Mouse (Mus musculus) limb, embryonic 15.5 days (tissue): ENCODE data around the gene Cfap126. TPM values are rescaled to one million over a fixed set of nuclear protein-coding genes. Genes with fewer than 3 reads are reported as not detected.
"Not testable (repeated sequence)": the region's sequence is repeated elsewhere in the genome, so short reads cannot be mapped to it uniquely, and the experiment has no call there.

ENCODE experiments used
- ATAC-seq: fragments of 200-750 bp; cut with Nextera tagmentation; 2 replicates; pipeline ENCODE4 v1.8.0; 2017; ENCODE audit warnings: low read depth, moderate TSS enrichment; ENCODE audit not compliant: insufficient number of reproducible peaks, low FRiP score, low TSS enrichment
- H3K27ac ChIP-seq: fragments of 300-500 bp; sonication (generic); 2 replicates; pipeline ENCODE4 v1.5.1; 2015; ENCODE audit warnings: moderate library complexity, mild to moderate bottlenecking, inconsistent platforms
- H3K27me3 ChIP-seq: fragments of 300-500 bp; sonication (generic); 2 replicates; pipeline ENCODE4 v1.6.1; 2015; ENCODE audit warnings: inconsistent platforms
- H3K36me3 ChIP-seq: fragments of 300-500 bp; sonication (generic); 2 replicates; pipeline ENCODE4 v1.6.1; 2015; ENCODE audit warnings: inconsistent platforms
- H3K4me1 ChIP-seq: fragments of 300-500 bp; sonication (generic); 2 replicates; pipeline ENCODE4 v1.6.1; 2015; ENCODE audit warnings: inconsistent platforms
- H3K4me2 ChIP-seq: fragments of 300-500 bp; sonication (generic); 2 replicates; pipeline ENCODE4 v1.6.1; 2015; ENCODE audit warnings: mild to moderate bottlenecking, inconsistent platforms
- H3K4me3 ChIP-seq: fragments of 300-500 bp; sonication (generic); 2 replicates; pipeline ENCODE4 v1.5.1; 2015; ENCODE audit warnings: mild to moderate bottlenecking, inconsistent platforms
- H3K9ac ChIP-seq: fragments of 300-500 bp; sonication (generic); 2 replicates; pipeline ENCODE4 v1.6.1; 2015; ENCODE audit warnings: inconsistent platforms
- H3K9me3 ChIP-seq: fragments of 300-500 bp; sonication (generic); 2 replicates; pipeline ENCODE4 v1.6.1; 2016; ENCODE audit warnings: inconsistent platforms
- WGBS: fragments of 180-500 bp; shearing (Covaris S2); methylation state at CpG from one replicate; pipeline ENCODE4 v1.1.7; 2015; 5-methylcytosine and 5-hydroxymethylcytosine counted together
- polyA plus RNA-seq: library from polyadenylated mRNA; unstranded; fragments of >200 nt; fragmentation: Nextera tagmentation; extraction: Ambion mirVana; gene quantifications from 2 replicates; pipeline ENCODE4 v1.2.1, GENCODE M21; 2015

The Cfap126 gene
- polyA plus RNA-seq, result 1.1 and 2.2 TPM in 2 replicates

- ATAC-seq, result no peak
- Histone ChIP-seq H3K27me3 (no peaks in the 10 kb centered on the region), H3K4me3 (peak within 1 kb of the TSS; percentile 54), H3K9ac (peak within 1 kb of the TSS; percentile 65), H3K9me3 (no peaks in the 10 kb centered on the region), H3K27ac (peak within 1 kb of the TSS; percentile 80), H3K4me1 (peaks cover 19% of the 10 kb centered on the region), H3K36me3 (no peaks in the 10 kb centered on the region), H3K4me2 (peak within 1 kb of the TSS; percentile 68)
- under 1% methylated on average over 24 of the region's 24 CpGs for WGBS
Observed at GRCm38 (mm10) chr1:171113873-171114299, at the start of gene Cfap126. Gene Cfap126, plus strand, starts transcription at chr1:171113918.

GRCm38 (mm10) chr1:171064491-171065242 lies 49.1 kb upstream of the Cfap126 start, which contains the start of gene Fcgr3:
Gene Fcgr3, minus strand, starts transcription at chr1:171064935.
- H3K9me3 ChIP-seq, H3K36me3 ChIP-seq, H3K9ac ChIP-seq, H3K27ac ChIP-seq: not testable (repeated sequence)
- Histone ChIP-seq H3K27me3 (peaks cover 39% of the 10 kb centered on the region), H3K4me2 (peak within 1 kb of the TSS; percentile 48), H3K4me3 (peak within 1 kb of the TSS; percentile 37), H3K4me1 (peaks cover 11% of the 10 kb centered on the region)
- 1% methylated on average over 44 of the region's 75 CpGs for WGBS
- peak; percentile 53 for ATAC-seq

- H3K27ac ChIP-seq, H3K36me3 ChIP-seq, H3K9me3 ChIP-seq, H3K9ac ChIP-seq: not testable (repeated sequence)
- peaks cover 43% of the 10 kb centered on the region for H3K27me3 ChIP-seq
- under 1% methylated on average over 24 of the region's 35 CpGs for WGBS
- H3K4me2 ChIP-seq, result peak overlapping the region; percentile 48
- peak; percentile 17 for ATAC-seq
- H3K4me3 ChIP-seq, result peak overlapping the region; percentile 37
- peaks cover 11% of the 10 kb centered on the region for H3K4me1 ChIP-seq
Observed at GRCm38 (mm10) chr1:171065243-171065587, 48.5 kb upstream of the Cfap126 start.

GRCm38 (mm10) chr1:171065768-171066167 lies 48.0 kb upstream of the Cfap126 start:
- Histone ChIP-seq H3K4me1 (peaks cover 11% of the 10 kb centered on the region), H3K27me3 (peaks cover 44% of the 10 kb centered on the region), H3K4me2 (peak overlapping the region; percentile 39), H3K4me3 (peak overlapping the region; percentile 30)
- H3K9ac ChIP-seq, H3K36me3 ChIP-seq, H3K9me3 ChIP-seq, H3K27ac ChIP-seq: not testable (repeated sequence)
- 0 out of 2 replicates have a peak, but pooled peaks have one; percentile 2 for ATAC-seq
- 7% methylated on average over 32 of the region's 45 CpGs for WGBS

- 34% methylated on average over 4 of the region's 10 CpGs for WGBS
- not testable (repeated sequence) for H3K36me3 ChIP-seq, H3K9ac ChIP-seq, H3K4me3 ChIP-seq, H3K4me2 ChIP-seq, H3K9me3 ChIP-seq, H3K27ac ChIP-seq
- Histone ChIP-seq H3K4me1 (peaks cover 11% of the 10 kb centered on the region), H3K27me3 (peaks cover 47% of the 10 kb centered on the region)
- 0 out of 2 replicates have a peak, but pooled peaks have one; percentile 8 for ATAC-seq
Observed at GRCm38 (mm10) chr1:171066583-171066982, 47.1 kb upstream of the Cfap126 start.

GRCm38 (mm10) chr1:171067928-171068327 lies 45.8 kb upstream of the Cfap126 start:
- peaks cover 45% of the 10 kb centered on the region for H3K27me3 ChIP-seq
- H3K36me3 ChIP-seq, H3K27ac ChIP-seq, H3K9ac ChIP-seq, H3K4me3 ChIP-seq, H3K4me2 ChIP-seq, H3K9me3 ChIP-seq, ATAC-seq: not testable (repeated sequence)
- WGBS, result 33% methylated on average over 5 of the region's 5 CpGs
- H3K4me1 ChIP-seq, result peaks cover 11% of the 10 kb centered on the region

GRCm38 (mm10) chr1:171069508-171069907 lies 44.2 kb upstream of the Cfap126 start:
- peaks cover 42% of the 10 kb centered on the region for H3K27me3 ChIP-seq
- H3K4me1 ChIP-seq, H3K9me3 ChIP-seq, H3K9ac ChIP-seq, H3K27ac ChIP-seq, H3K4me3 ChIP-seq, ATAC-seq, H3K36me3 ChIP-seq, H3K4me2 ChIP-seq: not testable (repeated sequence)
- WGBS, result 59% methylated on average over 3 of the region's 3 CpGs

- not testable (repeated sequence) for H3K36me3 ChIP-seq, H3K4me2 ChIP-seq, ATAC-seq, H3K4me3 ChIP-seq, H3K27ac ChIP-seq, H3K4me1 ChIP-seq, H3K9ac ChIP-seq, H3K9me3 ChIP-seq
- WGBS, result 20% methylated on average over 16 of the region's 16 CpGs
- peaks cover 34% of the 10 kb centered on the region for H3K27me3 ChIP-seq
Observed at GRCm38 (mm10) chr1:171070879-171071278, 42.8 kb upstream of the Cfap126 start.

- H3K27me3 ChIP-seq, result peaks cover 29% of the 10 kb centered on the region
- not testable (repeated sequence) for H3K36me3 ChIP-seq, H3K4me1 ChIP-seq, H3K9ac ChIP-seq, H3K4me3 ChIP-seq, H3K9me3 ChIP-seq, ATAC-seq, H3K4me2 ChIP-seq, H3K27ac ChIP-seq
- no CpG with 5 or more reads among the region's 35 CpGs for WGBS
Observed at GRCm38 (mm10) chr1:171071726-171072125, 42.0 kb upstream of the Cfap126 start.

- peaks cover 31% of the 10 kb centered on the region for H3K27me3 ChIP-seq
- not testable (repeated sequence) for H3K9me3 ChIP-seq, H3K4me2 ChIP-seq, H3K9ac ChIP-seq, H3K27ac ChIP-seq, H3K4me1 ChIP-seq, H3K4me3 ChIP-seq, H3K36me3 ChIP-seq
- no CpG with 5 or more reads among the region's 45 CpGs for WGBS
- ATAC-seq, result peak; percentile 13; the same call in 1 of the 2 replicates
Observed at GRCm38 (mm10) chr1:171072217-171072616, 41.5 kb upstream of the Cfap126 start.

- not testable (repeated sequence) for H3K27ac ChIP-seq, H3K4me3 ChIP-seq, H3K36me3 ChIP-seq, H3K9me3 ChIP-seq, H3K4me1 ChIP-seq, H3K9ac ChIP-seq, H3K4me2 ChIP-seq
- peaks cover 38% of the 10 kb centered on the region for H3K27me3 ChIP-seq
- WGBS, result 22% methylated on average over 7 of the region's 10 CpGs
- ATAC-seq, result 0 out of 2 replicates have a peak, but pooled peaks have one; percentile 11
Observed at GRCm38 (mm10) chr1:171074283-171074682, 39.4 kb upstream of the Cfap126 start.

GRCm38 (mm10) chr1:171076176-171076575 lies 37.5 kb upstream of the Cfap126 start:
- H3K9ac ChIP-seq, ATAC-seq, H3K9me3 ChIP-seq, H3K27ac ChIP-seq, H3K36me3 ChIP-seq, H3K4me2 ChIP-seq, H3K4me1 ChIP-seq, H3K4me3 ChIP-seq: not testable (repeated sequence)
- WGBS, result 71% methylated on average over 5 of the region's 5 CpGs
- H3K27me3 ChIP-seq, result peaks cover 26% of the 10 kb centered on the region
